Mouse (Mus musculus) left cerebral cortex, adult 2 months (tissue): ENCODE results near the gene Vmn2r76. TPM values are rescaled to one million over a fixed set of nuclear protein-coding genes. Genes with fewer than 3 reads are reported as not detected.
"Not testable (repeated sequence)": the region's sequence is repeated elsewhere in the genome, so short reads cannot be mapped to it uniquely, and the experiment has no call there.

Experiments
- DNase-seq, 2 experiments: peaks; one replicate each; pipeline ENCODE4 v3.0.0; 2021 to 2022; ENCODE audit warnings: low spot score in 2 of 2, mixed read lengths in 1 of 2; ENCODE audit errors: extremely low spot score in 1 of 2
- H3K27ac ChIP-seq: fragments of 200-600 bp; 2 replicates; pipeline ENCODE4 v1.8.1; 2022
- H3K4me3 ChIP-seq: fragments of 200-600 bp; 2 replicates; pipeline ENCODE4 v1.8.1; 2022
- CTCF ChIP-seq: fragments of 200-600 bp; IDR thresholded peaks from 2 replicates; pipeline ENCODE4 v1.8.1; 2022; ENCODE audit warnings: antibody characterized with exemption, mild to moderate bottlenecking, moderate library complexity
- intact Hi-C: fragments of 180-260 bp; cut with DNase I; formaldehyde crosslinking; loops from one replicate; pipeline ENCODE4 v1.15.1; 2025
- long read RNA-seq, 2 experiments: library from polyadenylated mRNA; stranded (forward); transcript quantifications; one replicate each; pipeline ENCODE4 v2.0.0; 2021; ENCODE audit warnings: borderline mapping rate in 2 of 2
- total RNA-seq, 2 experiments: library from RNA; stranded (reverse); gene quantifications; 2 replicates each; pipeline ENCODE4 v1.2.3; 2021

The Vmn2r76 gene
- not detected for total RNA-seq
- long read RNA-seq, experiment 1 = 0 reads
- long read RNA-seq, experiment 2 = 0 reads

DNA sequence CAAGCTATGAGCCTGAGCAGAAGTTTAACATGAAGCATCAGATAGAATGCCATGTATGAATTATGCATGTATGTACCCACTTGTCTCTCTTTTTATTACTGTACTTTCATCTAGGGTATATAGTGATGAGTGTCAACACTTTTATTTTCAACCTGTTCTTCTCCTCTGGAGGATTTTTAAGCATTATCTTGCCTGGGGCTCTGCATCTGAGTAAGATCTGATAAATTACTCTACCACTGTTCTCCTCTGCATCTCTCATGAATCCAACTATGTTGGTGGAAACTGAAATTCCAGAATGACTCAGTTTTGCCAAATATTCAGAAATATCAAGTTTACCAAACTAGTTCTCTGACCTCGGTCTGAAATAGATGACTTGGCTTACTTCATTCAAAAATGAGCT lies at the start of gene Vmn2r76:
Gene Vmn2r76 (minus strand): TSS at position 101 of the 400 bp plus-strand sequence.
- no peak for TF ChIP-seq CTCF
- Histone ChIP-seq H3K4me3 (no peak within 1 kb of the TSS), H3K27ac (no peak within 1 kb of the TSS)
- intact Hi-C loops = no loop called here
- no peak for DNase-seq

DNA sequence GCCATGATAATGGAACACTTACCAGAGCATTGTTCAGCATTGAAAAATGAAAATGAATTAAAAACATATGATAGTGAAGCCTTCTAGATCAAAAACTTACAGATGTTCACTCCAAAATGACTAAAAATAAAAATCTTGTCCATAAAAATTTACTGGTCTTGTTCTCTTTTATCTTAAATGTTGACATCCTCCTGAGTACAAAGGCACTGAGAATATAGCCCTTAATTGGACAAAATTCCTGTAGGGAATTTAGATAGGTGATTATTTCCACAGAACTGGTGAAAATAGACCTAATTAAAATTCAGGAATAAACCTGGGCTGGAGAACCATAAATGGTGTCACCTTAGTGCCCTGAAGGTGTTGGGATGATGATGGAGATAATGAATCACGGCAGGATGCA lies 31.0 kb upstream of the Vmn2r76 start, which contains the start of gene Olfr310:
Gene Olfr310 (minus strand): TSS at position 101 of the 400 bp plus-strand sequence.
- Histone ChIP-seq H3K27ac (no peak within 1 kb of the TSS), H3K4me3 (no peak within 1 kb of the TSS)
- intact Hi-C loops = no loop called here
- no peak for TF ChIP-seq CTCF
- DNase-seq = no peak

DNA sequence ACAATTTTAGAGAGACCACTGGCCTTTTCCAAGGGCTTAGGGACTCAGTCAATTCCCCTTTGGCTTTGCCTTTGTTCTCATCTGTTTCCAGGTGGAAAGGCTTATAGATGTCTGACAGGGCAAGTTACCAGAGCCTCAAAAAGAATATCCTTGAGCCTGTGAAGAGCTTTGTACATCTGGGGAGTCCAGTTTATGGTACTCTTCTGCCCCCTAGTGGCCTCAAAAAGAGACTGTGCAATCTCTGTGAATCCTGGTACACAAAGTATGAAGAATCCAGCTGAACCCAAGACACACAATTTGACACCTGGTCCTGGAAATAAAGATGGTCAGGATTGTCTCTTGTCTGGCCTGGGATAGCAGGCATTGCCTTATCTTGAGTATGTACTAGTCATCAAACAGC lies 34.8 kb downstream of the Vmn2r76 start:
- intact Hi-C loops = loop anchor here (5.0 to 10.0 kb wide), 2 partner anchors 394 to 1327 kb away; no protein-coding TSS in a partner anchor
- Histone ChIP-seq H3K27ac (no peak overlapping the region), H3K4me3 (no peak overlapping the region)
- peak; percentile 45 for TF ChIP-seq CTCF
- DNase-seq = no peak

DNA sequence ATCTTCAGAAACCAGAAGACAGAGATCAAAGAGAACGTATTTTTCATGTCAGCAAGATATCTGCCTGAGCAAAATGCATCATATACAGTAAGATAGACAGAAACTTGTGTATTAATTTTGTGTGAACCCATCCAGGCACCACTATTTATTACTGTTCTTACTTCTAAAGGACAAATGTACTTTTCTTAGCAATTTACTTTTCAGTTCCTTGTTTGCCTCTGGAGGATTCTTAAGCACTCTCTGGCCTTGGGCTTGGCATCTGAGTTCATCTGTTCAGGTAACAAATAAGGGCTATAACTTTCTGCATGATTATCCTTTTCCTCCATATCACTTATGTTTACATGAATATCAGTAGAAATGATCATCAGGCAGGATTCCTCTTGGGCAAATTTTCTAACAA lies 74.4 kb downstream of the Vmn2r76 start, which contains the start of gene Vmn2r75:
Gene Vmn2r75 (minus strand): TSS at position 101 of the 400 bp plus-strand sequence.
- DNase-seq, intact Hi-C loops, H3K27ac ChIP-seq, H3K4me3 ChIP-seq: not testable (repeated sequence)

Other genes starting within 250 kb of the Vmn2r76 start
- gene Vmn2r75, start 74.5 kb downstream of the Vmn2r76 start, total RNA-seq = not detected
- gene Olfr310, start 30.9 kb upstream of the Vmn2r76 start, total RNA-seq = not detected
- gene Olfr309, start 67.4 kb upstream of the Vmn2r76 start, total RNA-seq = not detected
- not detected for gene Olfr308, start 79.3 kb upstream of the Vmn2r76 start, total RNA-seq
- gene Olfr307, start 91.3 kb upstream of the Vmn2r76 start, total RNA-seq = not detected
- not detected for gene Olfr305, start 120.6 kb upstream of the Vmn2r76 start, total RNA-seq
- gene Olfr304, start 140.3 kb upstream of the Vmn2r76 start, total RNA-seq = not detected
- gene Olfr303, start 151.5 kb upstream of the Vmn2r76 start, total RNA-seq = not detected
- not detected for gene Olfr301, start 157.5 kb upstream of the Vmn2r76 start, total RNA-seq
- not detected for gene Olfr299, start 213.6 kb upstream of the Vmn2r76 start, total RNA-seq
- gene Olfr298, start 246.2 kb upstream of the Vmn2r76 start, total RNA-seq = not detected